Comparison of ENCODE assay signal across 14 mouse cellular contexts in the genomic region with DNA sequence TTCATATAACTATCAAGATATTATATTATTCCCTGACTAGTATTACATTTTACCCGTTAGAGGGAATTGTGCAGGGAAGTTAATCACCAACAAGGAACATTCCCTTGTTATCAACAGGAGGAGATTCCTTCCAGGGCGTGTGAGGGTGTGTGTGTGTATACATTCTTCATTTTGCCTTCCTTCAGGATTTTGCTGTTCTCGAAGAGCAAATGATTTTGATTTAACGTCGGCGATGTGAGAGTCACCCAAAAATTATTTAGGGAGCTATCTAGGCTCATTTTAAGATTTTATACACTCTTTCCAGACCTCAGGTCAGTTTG. TPM values are rescaled to one million over a fixed set of nuclear protein-coding genes. Genes with fewer than 3 reads are reported as not detected.
A peak's percentile ranks its signal among the peaks of the same experiment; 100 is the strongest.
DNase-seq lines count a peak whose midpoint lies in the region; ATAC-seq and TF ChIP-seq lines count a peak whose summit lies in the region.
"Had no signal": no experiment of that assay in that cellular context is flagged by ENCODE, and none has a peak within 500 bp of the region (broad histone marks: within the 10 kb centered on the region; RNA-seq: fewer than 3 reads in every experiment).

No protein-coding gene starts in this region.

- TF ChIP-seq CTCF in lung, adult 2 months (IDR thresholded peaks at IDR 0.05; ENCODE audit: insufficient read depth, low read length): no peak

- H3K4me3 ChIP-seq in heart, embryonic 11.5 days (ENCODE audit: low read depth, low read length): no peak overlapping the region
- H3K4me3 ChIP-seq in lung, embryonic 15.5 days: no peak overlapping the region
- no peak overlapping the region for H3K4me3 ChIP-seq in lung, adult 2 months (replicated peaks; ENCODE audit: extremely low read depth, low read depth, low read length)
- H3K4me3 ChIP-seq in hindbrain, embryonic 15.5 days: no peak overlapping the region
- H3K4me3 ChIP-seq in neural tube, embryonic 14.5 days (ENCODE audit: low read depth, low read length): no peak overlapping the region
- H3K4me3 ChIP-seq: megakaryocyte, embryonic 14.5 days had no signal

- peaks cover 4% of the 10 kb centered on the region; the same call in 1 of the 2 replicates for H3K4me1 ChIP-seq in heart, embryonic 11.5 days (ENCODE audit: control insufficient read depth, insufficient read depth, low read length)
- H3K4me1 ChIP-seq in lung, embryonic 15.5 days: peaks cover 12% of the 10 kb centered on the region
- H3K4me1 ChIP-seq in lung, adult 2 months (ENCODE audit: control insufficient read depth, insufficient read depth, low read length): no peaks in the 10 kb centered on the region
- peaks cover 13% of the 10 kb centered on the region for H3K4me1 ChIP-seq in hindbrain, embryonic 15.5 days (replicated peaks)
- H3K4me1 ChIP-seq in neural tube, embryonic 14.5 days (ENCODE audit: control insufficient read depth, insufficient read depth, low read length): no peaks in the 10 kb centered on the region
- H3K4me1 ChIP-seq: megakaryocyte, embryonic 14.5 days had no signal

- TF ChIP-seq POLR2A in lung, adult 2 months (IDR thresholded peaks at IDR 0.05; ENCODE audit: borderline replicate concordance, extremely low read depth, low read depth, low read length): no peak

- no peaks in the 10 kb centered on the region for H3K27me3 ChIP-seq in heart, embryonic 11.5 days (ENCODE audit: control insufficient read depth, insufficient read depth, low read length)
- no peaks in the 10 kb centered on the region for H3K27me3 ChIP-seq in lung, embryonic 15.5 days
- no peaks in the 10 kb centered on the region for H3K27me3 ChIP-seq in hindbrain, embryonic 15.5 days
- no peaks in the 10 kb centered on the region for H3K27me3 ChIP-seq in neural tube, embryonic 14.5 days (ENCODE audit: control insufficient read depth, insufficient read depth, low read length)
- H3K27me3 ChIP-seq: megakaryocyte, embryonic 14.5 days had no signal

- ATAC-seq in heart, embryonic 11.5 days (replicated peaks; ENCODE audit: insufficient number of reproducible peaks, low FRiP score, low TSS enrichment): no peak
- ATAC-seq in lung, embryonic 15.5 days (ENCODE audit: borderline replicate concordance, extremely low read depth, low FRiP score, low TSS enrichment): no peak
- ATAC-seq in hindbrain, embryonic 15.5 days (ENCODE audit: low FRiP score, low read depth): no peak
- ATAC-seq in neural tube, embryonic 14.5 days (ENCODE audit: low read depth): no peak

- DNase-seq in heart, adult 9 months (ENCODE audit: low spot score in 2 of 2): no peak
- DNase-seq in lung, adult 2 months: no peak
- no peak for DNase-seq in spleen, postnatal 14 days (ENCODE audit: low spot score in 2 of 2)
- no peak for DNase-seq in right cerebral cortex, postnatal 25 days
- DNase-seq: adrenal gland, postnatal 25 days; B cell, adult 2 months; cerebellum, adult 9-11 months; gastrocnemius, postnatal 25 days; kidney, postnatal 36 days had no signal

- H3K27ac ChIP-seq in heart, embryonic 11.5 days (ENCODE audit: low read depth, low read length): no peak overlapping the region
- H3K27ac ChIP-seq in lung, embryonic 15.5 days: no peak overlapping the region
- H3K27ac ChIP-seq in hindbrain, embryonic 15.5 days (replicated peaks): 0 out of 2 replicates have a peak overlapping the region, but pooled peaks have one; percentile 48
- H3K27ac ChIP-seq in neural tube, embryonic 14.5 days (ENCODE audit: low read depth, low read length): no peak overlapping the region

- H3K9me3 ChIP-seq in heart, embryonic 11.5 days (replicated peaks; ENCODE audit: control insufficient read depth, low read length): no peaks in the 10 kb centered on the region
- H3K9me3 ChIP-seq in lung, embryonic 15.5 days: no peaks in the 10 kb centered on the region
- H3K9me3 ChIP-seq in hindbrain, embryonic 15.5 days: no peaks in the 10 kb centered on the region
- no peaks in the 10 kb centered on the region for H3K9me3 ChIP-seq in neural tube, embryonic 14.5 days (ENCODE audit: control insufficient read depth, low read length)

- WGBS in heart, embryonic 11.5 days (ENCODE audit: insufficient replicate concordance): 44% methylated on average over 6 of the region's 6 CpGs
- WGBS in lung, embryonic 15.5 days: 23% methylated on average over 6 of the region's 6 CpGs
- whole genome bisulfite sequencing in lung, adult 2 months: 49% methylated on average over 6 of the region's 6 CpGs
- WGBS in hindbrain, embryonic 15.5 days: 75% methylated on average over 6 of the region's 6 CpGs
- WGBS in neural tube, embryonic 14.5 days: 70% methylated on average over 6 of the region's 6 CpGs

- H3K4me2 ChIP-seq in heart, embryonic 11.5 days: peak overlapping the region; percentile 75
- H3K4me2 ChIP-seq in lung, embryonic 15.5 days: peak overlapping the region; percentile 61; the same call in 1 of the 2 replicates
- H3K4me2 ChIP-seq in hindbrain, embryonic 15.5 days: peak overlapping the region; percentile 55
- peak overlapping the region; percentile 54; the same call in 1 of the 2 replicates for H3K4me2 ChIP-seq in neural tube, embryonic 14.5 days (ENCODE audit: low read depth, low read length)

- no peak overlapping the region for H3K9ac ChIP-seq in heart, embryonic 11.5 days (ENCODE audit: low read depth, low read length)
- H3K9ac ChIP-seq in lung, embryonic 15.5 days: no peak overlapping the region
- no peak overlapping the region for H3K9ac ChIP-seq in hindbrain, embryonic 15.5 days
- no peak overlapping the region for H3K9ac ChIP-seq in neural tube, embryonic 14.5 days (replicated peaks; ENCODE audit: low read depth, low read length)

- H3K36me3 ChIP-seq in heart, embryonic 11.5 days (ENCODE audit: control insufficient read depth, insufficient read depth, low read length): no peaks in the 10 kb centered on the region
- H3K36me3 ChIP-seq in lung, embryonic 15.5 days: no peaks in the 10 kb centered on the region
- no peaks in the 10 kb centered on the region for H3K36me3 ChIP-seq in hindbrain, embryonic 15.5 days
- no peaks in the 10 kb centered on the region for H3K36me3 ChIP-seq in neural tube, embryonic 14.5 days (ENCODE audit: control insufficient read depth, insufficient read depth, low read length)

RNA-seq across cellular contexts. Expression of gene Gja1, which starts 55.2 kb away (rescaled TPM):
- 252 and 291 TPM in 2 replicates for polyA plus RNA-seq in heart, embryonic 11.5 days (2014; fragmentation: Nextera tagmentation; extraction: Ambion mirVana)
- polyA plus RNA-seq in lung, embryonic 15.5 days (2015; fragmentation: Nextera tagmentation; extraction: Ambion mirVana): 88.7 and 93.8 TPM in 2 replicates
- 13.1 and 31.3 TPM in 2 replicates for polyA plus RNA-seq in lung, adult 2 months (2012; rRNA removed)
- polyA plus RNA-seq in hindbrain, embryonic 15.5 days (2015; fragmentation: Nextera tagmentation; extraction: Ambion mirVana): 103 and 128 TPM in 2 replicates
- polyA plus RNA-seq in neural tube, embryonic 14.5 days (2014; fragmentation: Nextera tagmentation; extraction: Ambion mirVana): 38.4 and 111 TPM in 2 replicates
